Mouse (Mus musculus): Measurements from ENCODE around the gene Cct8l1. TPM values are rescaled to one million over a fixed set of nuclear protein-coding genes. Genes with fewer than 3 reads are reported as not detected.

Gene Cct8l1
- polyA plus RNA-seq, 1 experiment from 2014 or later, result not detected

- no peaks in the 10 kb centered on the region for H3K9me3 ChIP-seq
- no peak overlapping the region for H3K9ac ChIP-seq
- 74% methylated on average over 5 of the region's 5 CpGs for WGBS
- no peaks in the 10 kb centered on the region for H3K4me1 ChIP-seq (replicated peaks)
- no peak overlapping the region for H3K4me3 ChIP-seq (replicated peaks)
- no peaks in the 10 kb centered on the region for H3K27me3 ChIP-seq (replicated peaks)
- no peak for ATAC-seq
- H3K4me2 ChIP-seq (replicated peaks), result no peak overlapping the region
- no peaks in the 10 kb centered on the region for H3K36me3 ChIP-seq
- H3K27ac ChIP-seq, result no peak overlapping the region
Observed at GRCm38 (mm10) chr5:25533298-25533697, 17.4 kb downstream of the Cct8l1 start.

- Histone ChIP-seq H3K4me1 (replicated peaks) (no peaks in the 10 kb centered on the region), H3K9ac (no peak overlapping the region), H3K9me3 (no peaks in the 10 kb centered on the region), H3K4me2 (replicated peaks) (no peak overlapping the region), H3K36me3 (no peaks in the 10 kb centered on the region), H3K4me3 (replicated peaks) (no peak overlapping the region), H3K27ac (no peak overlapping the region), H3K27me3 (replicated peaks) (no peaks in the 10 kb centered on the region)
- ATAC-seq, result no peak
- 92% methylated on average over 2 of the region's 2 CpGs for WGBS
Observed at GRCm38 (mm10) chr5:25535566-25535965, 19.7 kb downstream of the Cct8l1 start.

- H3K27ac ChIP-seq, result no peak overlapping the region
- no peak overlapping the region for H3K4me3 ChIP-seq (replicated peaks)
- 66% methylated on average over 2 of the region's 2 CpGs for WGBS
- no peak overlapping the region for H3K4me2 ChIP-seq (replicated peaks)
- H3K9me3 ChIP-seq, result no peaks in the 10 kb centered on the region
- no peaks in the 10 kb centered on the region for H3K4me1 ChIP-seq (replicated peaks)
- no peaks in the 10 kb centered on the region for H3K27me3 ChIP-seq (replicated peaks)
- no peaks in the 10 kb centered on the region for H3K36me3 ChIP-seq
- no peak for ATAC-seq
- no peak overlapping the region for H3K9ac ChIP-seq
Observed at GRCm38 (mm10) chr5:25536451-25536850, 20.6 kb downstream of the Cct8l1 start.

GRCm38 (mm10) chr5:25536921-25537409, 21.1 kb downstream of the Cct8l1 start:
- peak; percentile 80 for ATAC-seq
- Histone ChIP-seq H3K36me3 (no peaks in the 10 kb centered on the region), H3K4me3 (replicated peaks) (no peak overlapping the region), H3K4me2 (replicated peaks) (0 out of 2 replicates have a peak overlapping the region, but pooled peaks have one; percentile 24), H3K27me3 (replicated peaks) (no peaks in the 10 kb centered on the region), H3K27ac (0 out of 2 replicates have a peak overlapping the region, but pooled peaks have one; percentile 40), H3K9me3 (no peaks in the 10 kb centered on the region), H3K4me1 (replicated peaks) (no peaks in the 10 kb centered on the region), H3K9ac (no peak overlapping the region)
- 36% methylated on average over 6 of the region's 6 CpGs for WGBS

- H3K4me1 ChIP-seq (replicated peaks), result no peaks in the 10 kb centered on the region
- H3K9ac ChIP-seq, result no peak overlapping the region
- no peak for ATAC-seq
- no peak overlapping the region for H3K4me3 ChIP-seq (replicated peaks)
- no peaks in the 10 kb centered on the region for H3K27me3 ChIP-seq (replicated peaks)
- no peaks in the 10 kb centered on the region for H3K36me3 ChIP-seq
- no peak overlapping the region for H3K4me2 ChIP-seq (replicated peaks)
- H3K9me3 ChIP-seq, result no peaks in the 10 kb centered on the region
- no peak overlapping the region for H3K27ac ChIP-seq
Observed at GRCm38 (mm10) chr5:25540412-25540811, 24.5 kb downstream of the Cct8l1 start.

- no peaks in the 10 kb centered on the region for H3K9me3 ChIP-seq
- no peak for ATAC-seq
- H3K9ac ChIP-seq, result no peak overlapping the region
- H3K36me3 ChIP-seq, result no peaks in the 10 kb centered on the region
- no peak overlapping the region for H3K4me3 ChIP-seq (replicated peaks)
- H3K27me3 ChIP-seq (replicated peaks), result no peaks in the 10 kb centered on the region
- no peak overlapping the region for H3K27ac ChIP-seq
- no peak overlapping the region for H3K4me2 ChIP-seq (replicated peaks)
- no peaks in the 10 kb centered on the region for H3K4me1 ChIP-seq (replicated peaks)
- WGBS, result 80% methylated on average over 3 of the region's 3 CpGs
Observed at GRCm38 (mm10) chr5:25540921-25541320, 25.1 kb downstream of the Cct8l1 start.

GRCm38 (mm10) chr5:25541661-25542060, 25.8 kb downstream of the Cct8l1 start:
- ATAC-seq, result no peak
- H3K27ac ChIP-seq, result no peak overlapping the region
- no peak overlapping the region for H3K4me3 ChIP-seq (replicated peaks)
- no peaks in the 10 kb centered on the region for H3K27me3 ChIP-seq (replicated peaks)
- no peaks in the 10 kb centered on the region for H3K4me1 ChIP-seq (replicated peaks)
- no peak overlapping the region for H3K4me2 ChIP-seq (replicated peaks)
- no peaks in the 10 kb centered on the region for H3K9me3 ChIP-seq
- no peaks in the 10 kb centered on the region for H3K36me3 ChIP-seq
- 62% methylated on average over 2 of the region's 2 CpGs for WGBS
- no peak overlapping the region for H3K9ac ChIP-seq

- no peaks in the 10 kb centered on the region for H3K9me3 ChIP-seq
- ATAC-seq, result no peak
- no peak overlapping the region for H3K9ac ChIP-seq
- no peak overlapping the region for H3K27ac ChIP-seq
- no peaks in the 10 kb centered on the region for H3K4me1 ChIP-seq (replicated peaks)
- H3K4me3 ChIP-seq (replicated peaks), result no peak overlapping the region
- H3K4me2 ChIP-seq (replicated peaks), result no peak overlapping the region
- 94% methylated on average over 3 of the region's 3 CpGs for WGBS
- no peaks in the 10 kb centered on the region for H3K36me3 ChIP-seq
- no peaks in the 10 kb centered on the region for H3K27me3 ChIP-seq (replicated peaks)
Observed at GRCm38 (mm10) chr5:25544061-25544460, 28.2 kb downstream of the Cct8l1 start.

- no peaks in the 10 kb centered on the region for H3K9me3 ChIP-seq
- H3K27me3 ChIP-seq (replicated peaks), result no peaks in the 10 kb centered on the region
- WGBS, result 79% methylated on average over 5 of the region's 5 CpGs
- H3K4me2 ChIP-seq (replicated peaks), result no peak overlapping the region
- no peak overlapping the region for H3K27ac ChIP-seq
- no peak for ATAC-seq
- H3K36me3 ChIP-seq, result no peaks in the 10 kb centered on the region
- H3K4me1 ChIP-seq (replicated peaks), result no peaks in the 10 kb centered on the region
- no peak overlapping the region for H3K4me3 ChIP-seq (replicated peaks)
- H3K9ac ChIP-seq, result no peak overlapping the region
Observed at GRCm38 (mm10) chr5:25544566-25544965, 28.7 kb downstream of the Cct8l1 start.

- Histone ChIP-seq H3K4me3 (replicated peaks) (no peak overlapping the region), H3K4me1 (replicated peaks) (no peaks in the 10 kb centered on the region), H3K4me2 (replicated peaks) (no peak overlapping the region), H3K36me3 (no peaks in the 10 kb centered on the region), H3K9ac (no peak overlapping the region), H3K27me3 (replicated peaks) (no peaks in the 10 kb centered on the region), H3K9me3 (no peaks in the 10 kb centered on the region), H3K27ac (no peak overlapping the region)
- ATAC-seq, result no peak
- WGBS, result 92% methylated on average over 2 of the region's 2 CpGs
Observed at GRCm38 (mm10) chr5:25546912-25547311, 31.0 kb downstream of the Cct8l1 start.

- no peaks in the 10 kb centered on the region for H3K9me3 ChIP-seq
- H3K4me2 ChIP-seq (replicated peaks), result no peak overlapping the region
- no peak for ATAC-seq
- H3K36me3 ChIP-seq, result no peaks in the 10 kb centered on the region
- no peak overlapping the region for H3K27ac ChIP-seq
- H3K4me3 ChIP-seq (replicated peaks), result no peak overlapping the region
- H3K9ac ChIP-seq, result no peak overlapping the region
- no peaks in the 10 kb centered on the region for H3K27me3 ChIP-seq (replicated peaks)
- WGBS, result 78% methylated on average over 1 of the region's 1 CpGs
- no peaks in the 10 kb centered on the region for H3K4me1 ChIP-seq (replicated peaks)
Observed at GRCm38 (mm10) chr5:25550912-25551311, 35.0 kb downstream of the Cct8l1 start.

- no peaks in the 10 kb centered on the region for H3K36me3 ChIP-seq
- H3K4me1 ChIP-seq (replicated peaks), result no peaks in the 10 kb centered on the region
- H3K27me3 ChIP-seq (replicated peaks), result no peaks in the 10 kb centered on the region
- H3K4me3 ChIP-seq (replicated peaks), result no peak overlapping the region
- no peaks in the 10 kb centered on the region for H3K9me3 ChIP-seq
- H3K4me2 ChIP-seq (replicated peaks), result no peak overlapping the region
- 88% methylated on average over 1 of the region's 1 CpGs for WGBS
- no peak for ATAC-seq
- H3K9ac ChIP-seq, result no peak overlapping the region
- H3K27ac ChIP-seq, result no peak overlapping the region
Observed at GRCm38 (mm10) chr5:25554210-25554609, 38.3 kb downstream of the Cct8l1 start.

GRCm38 (mm10) chr5:25554689-25555088, 38.8 kb downstream of the Cct8l1 start:
- ATAC-seq, result no peak
- Histone ChIP-seq H3K4me2 (replicated peaks) (no peak overlapping the region), H3K27me3 (replicated peaks) (no peaks in the 10 kb centered on the region), H3K4me1 (replicated peaks) (no peaks in the 10 kb centered on the region), H3K36me3 (no peaks in the 10 kb centered on the region), H3K27ac (no peak overlapping the region), H3K9ac (no peak overlapping the region), H3K4me3 (replicated peaks) (no peak overlapping the region), H3K9me3 (no peaks in the 10 kb centered on the region)
- WGBS, result 50% methylated on average over 1 of the region's 1 CpGs

All from intestine, embryonic 15.5 days (tissue).